Mouse (Mus musculus) liver, embryonic 16.5 days (tissue): ENCODE data around the gene Arsb. TPM values are rescaled to one million over a fixed set of nuclear protein-coding genes. Genes with fewer than 3 reads are reported as not detected.
A peak's percentile ranks its signal among the peaks of the same experiment; 100 is the strongest.

Experiments
- ATAC-seq: fragments of 200-750 bp; cut with Nextera tagmentation; 2 replicates; pipeline ENCODE4 v1.8.0; 2017; ENCODE audit warnings: low read depth, mild to moderate bottlenecking, moderate number of reproducible peaks, moderate library complexity
- H3K27ac ChIP-seq: fragments of 300-500 bp; sonication (generic); 2 replicates; pipeline ENCODE4 v1.5.1; 2014; ENCODE audit warnings: mild to moderate bottlenecking, low read length
- H3K27me3 ChIP-seq: fragments of 300-500 bp; sonication (generic); 2 replicates; pipeline ENCODE4 v1.6.1; 2014; ENCODE audit warnings: low read depth, low read length, mixed read lengths; ENCODE audit not compliant: control insufficient read depth, insufficient read depth
- H3K36me3 ChIP-seq: fragments of 300-500 bp; sonication (generic); 2 replicates; pipeline ENCODE4 v1.6.1; 2014; ENCODE audit warnings: mild to moderate bottlenecking; ENCODE audit not compliant: control insufficient read depth, insufficient read depth
- H3K4me1 ChIP-seq: fragments of 300-500 bp; sonication (generic); 2 replicates; pipeline ENCODE4 v1.6.1; 2014; ENCODE audit warnings: low read depth, low read length, mixed read lengths; ENCODE audit not compliant: control insufficient read depth
- H3K4me2 ChIP-seq: fragments of 300-500 bp; sonication (generic); 2 replicates; pipeline ENCODE4 v1.6.1; 2014; ENCODE audit warnings: low read depth, low read length, mixed read lengths
- H3K4me3 ChIP-seq: fragments of 300-500 bp; sonication (generic); 2 replicates; pipeline ENCODE4 v1.5.1; 2014; ENCODE audit warnings: low read depth, mild to moderate bottlenecking, low read length
- H3K9ac ChIP-seq: fragments of 300-500 bp; sonication (generic); 2 replicates; pipeline ENCODE4 v1.6.1; 2014; ENCODE audit warnings: low read depth, low read length
- H3K9me3 ChIP-seq: fragments of 300-500 bp; sonication (generic); replicated peaks from 2 replicates; pipeline ENCODE4 v1.6.1; 2016; ENCODE audit warnings: low read length; ENCODE audit not compliant: control insufficient read depth
- WGBS: fragments of 180-500 bp; shearing (Covaris S2); extraction: QIAGEN DNeasy Blood & Tissue Kit; methylation state at CpG from one replicate; pipeline ENCODE4 v1.1.7; 2014; ENCODE audit not compliant: insufficient replicate concordance; 5-methylcytosine and 5-hydroxymethylcytosine counted together
- polyA plus RNA-seq: library from polyadenylated mRNA; unstranded; fragments of >200 nt; fragmentation: Nextera tagmentation; extraction: Ambion mirVana; gene quantifications from 2 replicates; pipeline ENCODE4 v1.2.1, GENCODE M21; 2015

The Arsb gene
- polyA plus RNA-seq, 1 experiment from 2014 or later = 5.5 TPM

DNA sequence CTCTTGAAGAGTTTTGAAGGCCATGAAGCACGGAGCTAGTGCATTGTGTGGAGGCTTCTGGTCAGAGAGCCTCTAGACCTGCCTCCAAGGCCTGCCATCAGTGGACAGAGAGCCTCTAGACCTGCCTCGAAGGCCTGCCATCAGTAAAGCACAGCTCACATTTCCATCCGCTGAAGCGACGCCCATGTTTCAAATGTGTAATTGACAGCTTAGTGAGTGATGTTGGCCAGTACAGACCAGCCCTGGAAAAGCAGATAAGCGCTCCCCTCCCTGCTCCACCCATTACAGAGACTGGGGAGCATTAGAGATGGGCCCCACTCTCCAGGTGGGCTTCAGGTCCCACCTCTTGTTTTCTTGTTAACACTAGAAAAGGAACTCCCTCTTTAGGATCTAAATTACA is 13.9 kb upstream of the Arsb start:
- Histone ChIP-seq H3K4me2 (no peak overlapping the region), H3K9ac (no peak overlapping the region), H3K36me3 (no peaks in the 10 kb centered on the region), H3K4me1 (no peaks in the 10 kb centered on the region), H3K9me3 (no peaks in the 10 kb centered on the region), H3K4me3 (no peak overlapping the region), H3K27me3 (no peaks in the 10 kb centered on the region), H3K27ac (no peak overlapping the region)
- no peak for ATAC-seq
- 55% methylated on average over 6 of the region's 6 CpGs for WGBS

DNA sequence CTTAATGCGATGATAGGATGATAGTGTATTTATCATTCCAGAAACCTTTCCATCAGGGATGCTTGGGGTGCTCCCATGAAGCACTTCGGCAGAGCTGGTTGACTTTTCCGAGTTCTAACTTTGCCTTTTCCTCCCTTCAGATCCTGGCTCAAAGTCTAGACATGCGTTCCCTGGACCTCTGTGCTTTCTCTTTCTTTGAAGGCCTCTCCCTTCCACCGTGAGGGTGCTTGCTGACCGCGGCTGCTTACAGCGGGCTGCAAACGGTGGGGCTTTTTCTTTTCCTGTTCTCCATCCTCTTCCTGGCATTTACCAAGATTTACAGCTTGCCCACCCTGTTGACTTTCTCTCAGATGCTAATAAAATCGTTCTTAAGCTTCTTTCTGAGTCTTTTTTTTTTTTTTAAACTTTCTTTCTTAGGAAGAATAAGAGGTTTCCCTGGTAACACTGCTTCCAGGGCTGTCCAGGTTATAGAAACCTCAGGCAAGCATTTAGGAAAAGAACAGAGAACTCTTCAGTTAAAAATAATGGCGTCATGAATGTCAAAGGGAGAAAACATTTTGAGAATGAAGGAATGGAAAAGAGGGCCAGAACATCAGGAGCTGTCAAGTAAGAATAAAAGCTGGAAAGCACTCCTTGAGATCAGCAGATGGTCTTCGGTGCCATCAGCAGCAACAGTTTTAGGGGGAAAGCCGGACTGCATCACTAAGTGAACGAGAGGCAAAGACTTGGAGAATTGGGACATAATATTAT is 13.1 kb upstream of the Arsb start:
- Histone ChIP-seq H3K27me3 (no peaks in the 10 kb centered on the region), H3K4me1 (no peaks in the 10 kb centered on the region), H3K27ac (no peak overlapping the region), H3K9ac (no peak overlapping the region), H3K4me2 (no peak overlapping the region), H3K9me3 (no peaks in the 10 kb centered on the region), H3K36me3 (no peaks in the 10 kb centered on the region), H3K4me3 (no peak overlapping the region)
- ATAC-seq = no peak
- 41% methylated on average over 14 of the region's 14 CpGs for WGBS

DNA sequence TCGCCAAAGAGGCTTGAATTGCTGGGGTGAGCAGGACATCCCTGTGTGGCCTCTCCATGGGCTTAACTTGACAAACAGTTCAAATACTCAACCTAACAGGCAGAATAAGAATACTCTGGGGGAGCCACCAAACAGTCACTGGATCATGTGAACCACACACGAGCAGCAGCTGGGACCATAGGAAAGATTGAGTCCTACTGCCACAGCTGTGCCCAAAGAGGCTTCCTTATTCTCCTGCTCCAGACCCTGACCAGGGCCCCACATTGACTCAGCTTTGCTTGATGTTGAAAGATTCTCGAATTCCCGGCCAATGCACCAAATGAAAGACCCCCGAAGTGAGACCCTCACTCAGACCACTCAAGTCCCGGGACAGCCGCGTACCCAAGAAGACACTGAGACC is 9.6 kb upstream of the Arsb start:
- Histone ChIP-seq H3K9ac (no peak overlapping the region), H3K27ac (no peak overlapping the region), H3K27me3 (no peaks in the 10 kb centered on the region), H3K4me2 (no peak overlapping the region), H3K9me3 (no peaks in the 10 kb centered on the region), H3K36me3 (no peaks in the 10 kb centered on the region), H3K4me1 (no peaks in the 10 kb centered on the region), H3K4me3 (no peak overlapping the region)
- WGBS = 72% methylated on average over 8 of the region's 8 CpGs
- no peak for ATAC-seq

DNA sequence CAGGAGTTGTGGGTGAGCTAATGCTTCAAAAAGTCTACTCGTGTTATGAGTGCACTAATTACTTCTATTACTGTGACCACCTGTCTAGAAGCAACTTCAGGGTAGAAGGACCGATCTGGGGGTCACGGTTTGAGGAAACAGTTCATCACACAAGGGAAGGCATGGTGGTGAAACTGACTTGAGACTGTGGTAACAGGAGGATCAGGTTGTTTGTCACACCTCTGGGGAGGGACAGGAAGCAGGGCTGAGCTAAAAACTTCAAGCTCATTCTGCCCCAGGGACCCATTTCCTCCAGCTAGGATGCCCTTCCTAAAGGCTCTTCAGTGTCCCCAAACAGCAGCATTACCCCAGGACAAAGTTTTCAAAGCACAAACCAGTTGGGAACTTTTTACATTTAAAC is 8.6 kb upstream of the Arsb start:
- Histone ChIP-seq H3K4me3 (no peak overlapping the region), H3K4me1 (no peaks in the 10 kb centered on the region), H3K9me3 (no peaks in the 10 kb centered on the region), H3K36me3 (no peaks in the 10 kb centered on the region), H3K27me3 (no peaks in the 10 kb centered on the region), H3K9ac (no peak overlapping the region), H3K4me2 (no peak overlapping the region), H3K27ac (no peak overlapping the region)
- no peak for ATAC-seq
- 47% methylated on average over 3 of the region's 3 CpGs for WGBS

DNA sequence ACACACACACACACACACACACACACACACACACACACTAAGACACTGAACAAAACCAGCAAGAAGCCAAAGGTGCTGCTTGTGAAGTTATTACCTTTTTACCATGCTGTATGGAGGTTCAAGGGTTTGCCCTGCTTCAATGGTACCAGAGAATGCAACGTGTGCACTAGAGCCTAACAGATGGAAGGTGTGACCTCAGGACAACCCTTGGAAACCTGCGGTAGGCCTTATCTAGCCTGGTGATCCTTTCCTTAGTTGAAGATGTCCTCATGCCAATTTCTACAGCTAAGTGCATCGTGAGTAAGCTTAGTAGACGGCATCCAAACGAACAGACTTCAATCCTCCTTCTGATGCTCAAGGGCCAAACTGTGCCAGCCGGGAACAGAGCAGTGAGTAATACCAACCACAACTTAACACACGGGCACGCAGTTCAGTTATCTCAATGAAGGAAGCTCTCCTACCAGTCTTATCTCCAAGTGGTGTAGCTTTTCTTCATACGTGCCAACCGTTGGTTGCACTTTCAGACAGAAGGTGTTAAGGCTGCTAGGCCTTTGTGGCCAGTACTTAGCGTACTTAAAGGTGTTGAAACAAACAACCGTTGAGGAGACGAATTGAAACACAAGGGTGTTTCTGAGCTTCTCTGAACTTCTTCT is 7.0 kb upstream of the Arsb start:
- H3K4me1 ChIP-seq = no peaks in the 10 kb centered on the region
- no peak overlapping the region for H3K9ac ChIP-seq
- no peak overlapping the region for H3K4me3 ChIP-seq
- ATAC-seq = no peak
- no peaks in the 10 kb centered on the region for H3K9me3 ChIP-seq
- H3K27ac ChIP-seq = no peak overlapping the region
- 52% methylated on average over 13 of the region's 13 CpGs for WGBS
- H3K27me3 ChIP-seq = no peaks in the 10 kb centered on the region
- no peaks in the 10 kb centered on the region for H3K36me3 ChIP-seq
- no peak overlapping the region for H3K4me2 ChIP-seq

DNA sequence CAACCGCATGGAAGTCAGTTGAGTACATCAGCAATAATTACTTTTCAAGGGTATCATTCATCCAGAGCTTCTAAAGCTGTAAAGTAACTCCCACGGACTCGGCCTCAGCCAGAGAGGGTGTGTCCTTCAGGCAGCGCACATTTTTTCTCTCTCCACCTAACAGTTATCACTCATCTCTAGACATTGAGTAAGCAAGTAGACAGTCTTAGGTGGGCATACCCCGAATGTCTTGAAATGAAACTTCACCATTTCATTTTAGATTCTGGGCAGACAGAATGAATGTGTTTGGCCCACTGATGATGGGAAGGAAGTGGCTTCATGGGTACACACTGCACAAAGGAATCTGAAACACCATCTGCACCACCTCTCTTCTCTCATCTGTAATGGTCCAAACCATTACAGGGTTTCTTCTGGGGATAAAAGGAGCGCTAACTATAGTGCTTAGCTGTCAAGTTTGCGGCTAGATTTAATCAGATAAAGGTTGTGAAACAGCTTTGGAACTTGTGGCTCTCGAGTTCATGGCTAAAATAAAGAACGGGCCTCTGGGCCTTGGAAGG is 321 bp upstream of the Arsb start:
- peaks cover 2% of the 10 kb centered on the region; the same call in 1 of the 2 replicates for H3K4me1 ChIP-seq
- H3K27me3 ChIP-seq = peaks cover 6% of the 10 kb centered on the region
- no peak for ATAC-seq
- WGBS = 19% methylated on average over 9 of the region's 9 CpGs
- H3K4me3 ChIP-seq = peak overlapping the region; percentile 68
- H3K27ac ChIP-seq = no peak overlapping the region
- H3K9me3 ChIP-seq = no peaks in the 10 kb centered on the region
- no peak overlapping the region for H3K9ac ChIP-seq
- H3K4me2 ChIP-seq = peak overlapping the region; percentile 88
- H3K36me3 ChIP-seq = no peaks in the 10 kb centered on the region

DNA sequence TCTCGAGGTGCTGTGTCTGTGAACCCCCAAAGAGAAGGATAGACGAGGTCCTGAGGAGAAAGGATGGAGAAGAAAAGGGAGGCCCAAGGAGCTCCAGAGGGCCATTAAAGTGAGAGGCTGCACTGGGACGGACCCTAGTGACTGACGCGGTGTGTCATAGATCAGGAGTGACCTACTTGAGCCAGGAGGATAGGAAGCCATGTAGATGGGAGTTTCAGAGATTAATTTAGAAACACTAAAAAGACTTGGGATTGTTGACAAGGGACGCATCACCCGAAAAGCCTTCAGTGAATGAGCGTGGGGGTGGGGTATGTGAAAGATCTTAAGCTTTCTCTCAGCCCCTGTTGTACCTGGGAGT is 828 bp downstream of the Arsb start:
- Histone ChIP-seq H3K4me2 (peak overlapping the region; percentile 88), H3K27ac (peak overlapping the region; percentile 58), H3K4me3 (peak overlapping the region; percentile 68), H3K4me1 (peaks cover 2% of the 10 kb centered on the region; the same call in 1 of the 2 replicates), H3K36me3 (no peaks in the 10 kb centered on the region), H3K9me3 (no peaks in the 10 kb centered on the region), H3K27me3 (peaks cover 6% of the 10 kb centered on the region), H3K9ac (peak overlapping the region; percentile 64)
- peak; percentile 18 for ATAC-seq
- WGBS = 18% methylated on average over 8 of the region's 8 CpGs

DNA sequence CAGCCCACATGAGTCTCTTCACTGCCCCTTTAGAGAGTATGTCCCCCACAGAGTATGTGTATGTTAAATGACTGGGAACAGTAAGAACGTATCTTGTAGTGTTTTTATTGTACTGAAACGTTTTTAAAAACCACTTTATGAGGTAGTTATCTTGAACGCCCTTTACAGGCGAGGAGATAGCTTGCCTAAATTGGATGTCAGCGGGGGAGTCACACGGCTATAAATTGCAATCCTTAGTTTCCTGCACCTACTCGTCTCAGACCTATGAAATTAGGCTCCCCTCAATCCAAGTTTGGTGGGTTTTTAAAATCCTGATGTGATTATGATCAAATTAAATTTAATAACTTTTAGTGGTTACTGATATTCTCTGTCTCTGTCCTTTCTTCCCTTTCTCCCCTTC is 1.4 kb downstream of the Arsb start:
- Histone ChIP-seq H3K4me3 (no peak overlapping the region; the same call in 1 of the 2 replicates), H3K9me3 (no peaks in the 10 kb centered on the region), H3K4me2 (peak overlapping the region; percentile 88; the same call in 1 of the 2 replicates), H3K27ac (no peak overlapping the region), H3K36me3 (no peaks in the 10 kb centered on the region), H3K4me1 (peaks cover 2% of the 10 kb centered on the region; the same call in 1 of the 2 replicates), H3K9ac (no peak overlapping the region), H3K27me3 (peaks cover 6% of the 10 kb centered on the region)
- WGBS = 48% methylated on average over 7 of the region's 7 CpGs
- no peak for ATAC-seq

DNA sequence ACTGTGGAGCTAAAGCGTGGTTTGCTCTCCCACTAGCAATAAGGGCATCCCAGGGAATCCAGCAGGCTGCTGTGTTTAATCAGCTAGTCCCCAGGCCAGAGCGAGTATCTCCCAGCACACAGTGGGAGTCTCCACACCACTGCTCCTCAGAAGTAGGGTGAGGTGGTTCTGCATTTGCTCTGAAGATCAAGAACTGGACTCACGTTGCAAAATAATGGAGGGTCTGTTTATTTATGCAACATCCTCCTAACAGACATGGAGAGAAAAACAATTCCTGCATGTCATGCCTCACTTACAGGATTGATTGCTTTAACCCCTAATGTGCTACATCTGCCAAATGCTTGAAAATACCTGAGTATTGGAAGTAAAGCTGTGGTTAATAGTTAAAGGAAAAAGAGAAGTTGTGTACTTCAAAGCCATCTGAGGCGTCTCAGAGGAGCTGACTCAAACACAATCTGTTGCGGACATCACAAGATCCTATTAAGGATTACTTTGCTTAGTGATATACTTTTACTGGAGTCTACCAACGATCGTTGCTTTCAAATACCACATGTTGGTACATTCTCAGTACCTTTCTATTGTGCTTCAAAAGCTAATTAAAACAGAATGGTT is 2.4 kb downstream of the Arsb start:
- no peaks in the 10 kb centered on the region for H3K36me3 ChIP-seq
- no peak overlapping the region for H3K27ac ChIP-seq
- H3K4me2 ChIP-seq = no peak overlapping the region
- no peak for ATAC-seq
- peaks cover 2% of the 10 kb centered on the region; the same call in 1 of the 2 replicates for H3K4me1 ChIP-seq
- H3K9me3 ChIP-seq = no peaks in the 10 kb centered on the region
- peaks cover 6% of the 10 kb centered on the region for H3K27me3 ChIP-seq
- no peak overlapping the region for H3K9ac ChIP-seq
- no peak overlapping the region for H3K4me3 ChIP-seq
- 46% methylated on average over 7 of the region's 7 CpGs for WGBS
